Mouse (Mus musculus) neutrophil, adult 59 days (primary cell): Measurements from ENCODE around the gene Zfp704. TPM values are rescaled to one million over a fixed set of nuclear protein-coding genes. Genes with fewer than 3 reads are reported as not detected.

Source experiments
- total RNA-seq, 2 experiments: library from RNA; stranded (reverse); gene quantifications; 1 replicate in 1 of 2; 2 replicates in 1 of 2; pipeline ENCODE4 v1.2.4; 2023

Zfp704 gene
- 1 to 10 TPM; 6.5 to 8.9 TPM for total RNA-seq

GRCm38 (mm10) chr3:9609581-9610341, at the start of gene Zfp704:
TSS of gene Zfp704 (minus strand) at chr3:9610085.

